Mouse (Mus musculus) liver, embryonic 12.5 days (tissue): ENCODE data around the gene Ncan. TPM values are rescaled to one million over a fixed set of nuclear protein-coding genes. Genes with fewer than 3 reads are reported as not detected.

ENCODE experiments used
- ATAC-seq: fragments of 200-750 bp; cut with Nextera tagmentation; 2 replicates; pipeline ENCODE4 v1.8.0; 2017; ENCODE audit warnings: moderate number of reproducible peaks, mild to moderate bottlenecking, moderate library complexity
- H3K27ac ChIP-seq: fragments of 300-500 bp; sonication (generic); 2 replicates; pipeline ENCODE4 v1.5.1; 2016; ENCODE audit warnings: mild to moderate bottlenecking
- H3K27me3 ChIP-seq: fragments of 300-500 bp; sonication (generic); replicated peaks from 2 replicates; pipeline ENCODE4 v1.6.1; 2016; ENCODE audit warnings: mild to moderate bottlenecking, moderate library complexity
- H3K36me3 ChIP-seq: fragments of 300-500 bp; sonication (generic); 2 replicates; pipeline ENCODE4 v1.6.1; 2016; ENCODE audit warnings: mild to moderate bottlenecking, moderate library complexity
- H3K4me1 ChIP-seq: fragments of 300-500 bp; sonication (generic); 2 replicates; pipeline ENCODE4 v1.6.1; 2016
- H3K4me2 ChIP-seq: fragments of 300-500 bp; sonication (generic); 2 replicates; pipeline ENCODE4 v1.6.1; 2016; ENCODE audit warnings: mild to moderate bottlenecking, moderate library complexity
- H3K4me3 ChIP-seq: fragments of 300-500 bp; sonication (generic); 2 replicates; pipeline ENCODE4 v1.5.1; 2016; ENCODE audit warnings: mild to moderate bottlenecking, moderate library complexity
- H3K9ac ChIP-seq: fragments of 300-500 bp; sonication (generic); 2 replicates; pipeline ENCODE4 v1.6.1; 2016; ENCODE audit warnings: mild to moderate bottlenecking, moderate library complexity
- H3K9me3 ChIP-seq: fragments of 300-500 bp; sonication (generic); replicated peaks from 2 replicates; pipeline ENCODE4 v1.6.1; 2016; ENCODE audit warnings: mild to moderate bottlenecking, moderate library complexity
- WGBS: fragments of 180-500 bp; shearing (Covaris S2); methylation state at CpG from one replicate; pipeline ENCODE4 v1.1.7; 2016; ENCODE audit not compliant: insufficient replicate concordance; 5-methylcytosine and 5-hydroxymethylcytosine counted together
- polyA plus RNA-seq: library from polyadenylated mRNA; unstranded; fragments of >200 nt; fragmentation: Nextera tagmentation; extraction: Ambion mirVana; gene quantifications from 2 replicates; pipeline ENCODE4 v1.2.1, GENCODE M21; 2016

The Ncan gene
- polyA plus RNA-seq, 1 experiment from 2014 or later = not detected

DNA sequence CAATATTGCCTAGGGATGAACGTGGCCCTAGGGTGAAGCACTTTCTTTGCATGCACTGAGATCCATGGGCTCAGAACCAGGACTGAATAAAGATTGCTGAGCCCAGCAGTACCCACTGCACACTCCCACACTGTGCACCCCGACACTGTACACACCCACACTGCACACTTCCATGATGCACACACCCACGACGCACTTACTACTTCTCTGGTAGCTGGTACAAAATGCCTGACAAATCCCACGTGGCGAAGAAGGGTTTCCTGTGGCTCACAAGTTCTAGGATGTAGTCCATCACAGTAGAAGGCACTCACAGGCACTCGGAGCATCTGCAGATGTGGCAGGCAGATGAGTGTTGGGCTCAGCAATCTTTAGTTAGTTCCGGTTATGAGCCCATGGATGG lies 4.3 kb upstream of the Ncan start:
- no peak overlapping the region for H3K9ac ChIP-seq
- no peaks in the 10 kb centered on the region for H3K9me3 ChIP-seq
- H3K4me2 ChIP-seq = no peak overlapping the region
- no peak overlapping the region for H3K4me3 ChIP-seq
- WGBS = 46% methylated on average over 8 of the region's 8 CpGs
- peaks cover 9% of the 10 kb centered on the region for H3K4me1 ChIP-seq
- H3K36me3 ChIP-seq = no peaks in the 10 kb centered on the region
- no peak overlapping the region for H3K27ac ChIP-seq
- no peak for ATAC-seq
- H3K27me3 ChIP-seq = peaks cover 59% of the 10 kb centered on the region

DNA sequence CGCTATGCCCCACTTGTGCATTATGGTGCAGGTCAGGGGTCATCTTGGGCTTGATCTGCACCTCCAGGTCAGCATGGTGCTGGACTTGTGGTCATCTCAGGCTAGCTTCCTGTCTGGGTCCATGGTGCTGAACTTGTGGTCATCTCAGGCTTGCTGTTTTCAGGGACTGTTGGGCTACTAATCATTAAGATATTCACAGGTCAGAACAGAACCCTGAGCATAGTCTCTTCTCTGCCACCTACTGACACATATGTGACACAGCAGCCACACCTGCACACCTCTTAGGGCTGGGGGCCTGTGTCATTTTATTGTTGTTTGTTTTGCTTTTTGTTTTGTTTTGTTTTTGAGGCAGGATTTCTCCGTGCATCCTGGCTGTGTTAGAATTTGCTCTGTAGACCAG lies 2.2 kb upstream of the Ncan start:
- Histone ChIP-seq H3K27me3 (peaks cover 80% of the 10 kb centered on the region), H3K4me3 (no peak overlapping the region), H3K9ac (no peak overlapping the region), H3K4me1 (0 out of 2 replicates have a peak, but pooled peaks cover 4% of the 10 kb centered on the region), H3K9me3 (no peaks in the 10 kb centered on the region), H3K27ac (no peak overlapping the region), H3K4me2 (no peak overlapping the region), H3K36me3 (no peaks in the 10 kb centered on the region)
- ATAC-seq = 0 out of 2 replicates have a peak, but pooled peaks have one; percentile 35
- WGBS = 46% methylated on average over 2 of the region's 2 CpGs

DNA sequence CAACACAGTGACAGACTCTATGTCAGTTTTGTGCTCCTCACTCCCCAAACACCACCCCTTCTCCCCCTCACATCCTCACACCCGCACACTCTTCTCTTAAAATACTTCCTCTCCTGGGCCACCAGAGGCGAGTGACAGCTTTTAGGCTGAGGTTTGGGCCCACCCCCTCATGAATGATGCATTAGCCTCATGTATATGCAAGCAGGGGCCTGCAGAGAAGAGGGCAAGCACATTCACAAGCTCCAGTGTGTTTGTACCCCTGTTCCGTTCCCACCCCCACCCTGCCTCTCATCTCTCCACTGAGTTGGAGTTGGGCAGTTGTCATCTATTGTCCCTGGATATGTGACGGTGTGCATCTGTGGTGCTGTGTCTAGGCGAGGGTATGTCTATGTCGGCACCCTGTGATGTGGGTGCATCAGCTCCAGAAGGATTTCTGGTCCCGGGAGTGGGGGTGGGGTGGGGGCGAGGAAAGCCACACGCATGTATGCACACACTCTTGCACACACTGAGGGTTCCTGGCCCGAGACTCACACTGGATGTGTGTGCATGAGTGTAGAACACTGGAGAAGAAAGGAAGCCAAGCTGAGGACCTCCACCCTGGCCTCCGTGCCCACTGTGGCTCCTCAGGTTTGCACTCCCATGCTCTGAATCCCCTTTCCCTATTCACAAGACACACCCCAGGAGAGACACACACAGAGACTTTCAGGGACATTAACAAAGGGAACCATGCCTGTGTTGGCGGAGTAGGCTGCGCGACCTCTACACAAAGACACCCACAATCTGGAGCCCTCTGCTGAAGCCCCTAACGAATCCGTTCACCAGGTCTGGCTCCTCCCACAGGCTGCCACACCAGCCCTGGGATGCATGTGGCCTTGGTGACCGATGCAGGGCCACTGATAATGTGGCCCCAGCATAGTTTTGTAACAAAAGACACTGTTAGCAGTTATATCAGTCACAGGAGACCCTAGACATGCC lies 1.7 kb downstream of the Ncan start:
- Histone ChIP-seq H3K9me3 (no peaks in the 10 kb centered on the region), H3K4me2 (no peak overlapping the region), H3K4me1 (0 out of 2 replicates have a peak, but pooled peaks cover 4% of the 10 kb centered on the region), H3K36me3 (no peaks in the 10 kb centered on the region), H3K27ac (no peak overlapping the region), H3K4me3 (no peak overlapping the region), H3K27me3 (peaks cover 98% of the 10 kb centered on the region), H3K9ac (no peak overlapping the region)
- ATAC-seq = no peak
- 18% methylated on average over 17 of the region's 17 CpGs for WGBS

DNA sequence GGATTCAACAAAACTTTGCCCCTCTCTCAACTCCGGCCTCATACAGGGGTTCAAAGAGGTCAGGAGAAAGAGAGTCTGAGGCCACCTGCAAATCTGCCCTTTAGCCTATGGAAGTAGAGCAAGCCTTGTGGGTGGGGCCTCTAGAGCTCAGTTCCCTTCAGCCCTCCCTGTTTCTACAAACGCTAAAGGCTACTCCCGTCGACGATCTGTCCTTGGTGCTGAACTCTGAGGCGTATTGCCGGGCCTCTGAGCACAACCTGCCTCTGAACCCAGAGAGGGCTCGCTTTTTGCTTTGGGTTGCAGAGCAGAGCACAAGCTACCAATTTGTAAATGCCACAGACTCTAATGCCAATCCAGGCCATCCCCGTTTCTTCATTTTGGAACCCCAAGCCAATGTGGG lies 3.1 kb downstream of the Ncan start:
- 0 out of 2 replicates have a peak, but pooled peaks cover 4% of the 10 kb centered on the region for H3K4me1 ChIP-seq
- H3K27ac ChIP-seq = no peak overlapping the region
- 8% methylated on average over 9 of the region's 9 CpGs for WGBS
- H3K4me2 ChIP-seq = no peak overlapping the region
- H3K27me3 ChIP-seq = peaks cover 100% of the 10 kb centered on the region
- H3K9me3 ChIP-seq = no peaks in the 10 kb centered on the region
- no peak overlapping the region for H3K4me3 ChIP-seq
- H3K9ac ChIP-seq = no peak overlapping the region
- H3K36me3 ChIP-seq = no peaks in the 10 kb centered on the region
- ATAC-seq = no peak

DNA sequence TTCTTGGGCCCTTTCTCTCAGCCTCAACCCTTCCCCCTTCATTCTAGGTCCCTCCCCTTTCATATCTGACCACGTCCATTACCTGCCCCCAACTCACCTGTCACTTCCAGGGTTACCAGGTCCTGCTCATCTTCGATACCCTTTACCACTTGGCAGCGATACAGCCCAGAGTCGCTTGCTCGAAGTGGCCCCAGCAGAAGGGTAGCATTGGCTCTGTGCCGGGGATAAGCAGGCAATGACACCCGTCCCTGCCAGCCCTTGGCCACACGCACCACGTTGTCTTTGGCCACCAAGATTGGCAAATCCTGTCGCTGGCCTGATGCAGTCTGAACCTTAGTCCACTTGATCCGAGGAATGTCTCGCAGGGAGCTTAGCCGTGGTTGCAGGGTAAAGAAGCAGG lies 5.8 kb downstream of the Ncan start:
- H3K36me3 ChIP-seq = no peaks in the 10 kb centered on the region

DNA sequence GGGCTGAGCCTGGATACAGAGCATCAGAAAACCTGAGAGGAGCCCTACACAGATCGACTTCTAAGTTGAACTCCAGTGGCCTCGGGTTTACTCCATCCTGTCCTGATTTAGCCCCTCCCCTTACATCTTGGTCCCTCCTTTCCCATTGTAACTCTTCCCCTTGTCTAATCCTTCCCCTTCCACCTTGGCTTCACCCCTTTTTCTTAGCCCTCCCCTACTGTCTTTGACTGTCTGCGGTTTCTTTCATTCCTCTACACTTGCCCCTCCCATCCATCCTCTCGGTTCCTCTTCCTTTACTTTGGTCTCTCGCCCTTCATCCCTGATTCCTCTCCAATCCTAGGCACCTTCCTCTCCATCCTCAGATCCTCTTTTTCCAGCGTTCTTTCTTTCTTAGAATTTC lies 6.2 kb downstream of the Ncan start:
- H3K4me2 ChIP-seq = no peak overlapping the region
- no peak overlapping the region for H3K27ac ChIP-seq
- no peaks in the 10 kb centered on the region for H3K36me3 ChIP-seq
- H3K4me1 ChIP-seq = no peaks in the 10 kb centered on the region
- WGBS = 10% methylated on average over 6 of the region's 6 CpGs
- no peak for ATAC-seq
- H3K4me3 ChIP-seq = no peak overlapping the region
- no peaks in the 10 kb centered on the region for H3K9me3 ChIP-seq
- no peak overlapping the region for H3K9ac ChIP-seq
- H3K27me3 ChIP-seq = peaks cover 100% of the 10 kb centered on the region

More for the DNA sequence above, 5.8 kb downstream of the Ncan start:
- no peaks in the 10 kb centered on the region for H3K9me3 ChIP-seq
- H3K27ac ChIP-seq = no peak overlapping the region
- no peak overlapping the region for H3K4me2 ChIP-seq
- no peak for ATAC-seq
- no peak overlapping the region for H3K9ac ChIP-seq
- WGBS = 49% methylated on average over 13 of the region's 13 CpGs
- no peak overlapping the region for H3K4me3 ChIP-seq
- H3K27me3 ChIP-seq = peaks cover 100% of the 10 kb centered on the region
- no peaks in the 10 kb centered on the region for H3K4me1 ChIP-seq

DNA sequence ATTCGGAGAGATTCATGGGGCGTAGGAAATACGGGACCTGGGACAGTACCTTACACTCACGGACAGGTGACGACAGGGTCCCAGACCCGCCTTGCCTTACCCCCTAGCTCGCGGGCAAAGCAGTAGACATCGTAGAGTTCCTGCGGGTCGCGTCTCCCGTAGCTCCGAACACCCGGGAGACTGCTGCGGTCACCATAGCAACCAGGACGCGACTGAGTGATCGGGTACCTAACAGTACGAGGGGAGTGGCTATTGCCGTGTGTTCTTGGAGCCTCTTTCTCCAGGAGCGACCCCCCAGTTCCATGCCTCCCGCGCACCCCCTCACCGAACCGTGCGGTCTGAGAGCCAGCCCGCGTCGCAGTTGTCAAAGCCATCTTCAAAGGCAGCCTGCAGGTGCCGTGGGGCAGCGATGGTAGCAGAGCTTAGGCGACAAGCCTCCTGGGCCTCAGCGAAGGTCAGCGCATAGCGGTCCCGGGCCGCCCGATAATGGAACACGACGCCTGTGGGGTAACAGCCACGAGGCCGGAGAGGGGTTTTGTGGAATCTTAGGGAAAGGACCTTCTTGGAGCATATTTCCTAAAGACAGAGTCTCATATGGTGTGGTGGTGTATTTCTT lies 8.2 kb downstream of the Ncan start:
- Histone ChIP-seq H3K9ac (no peak overlapping the region), H3K27me3 (peaks cover 100% of the 10 kb centered on the region), H3K4me2 (no peak overlapping the region), H3K4me3 (no peak overlapping the region), H3K9me3 (no peaks in the 10 kb centered on the region), H3K4me1 (no peaks in the 10 kb centered on the region), H3K27ac (no peak overlapping the region), H3K36me3 (no peaks in the 10 kb centered on the region)
- ATAC-seq = no peak
- WGBS = 8% methylated on average over 43 of the region's 43 CpGs

DNA sequence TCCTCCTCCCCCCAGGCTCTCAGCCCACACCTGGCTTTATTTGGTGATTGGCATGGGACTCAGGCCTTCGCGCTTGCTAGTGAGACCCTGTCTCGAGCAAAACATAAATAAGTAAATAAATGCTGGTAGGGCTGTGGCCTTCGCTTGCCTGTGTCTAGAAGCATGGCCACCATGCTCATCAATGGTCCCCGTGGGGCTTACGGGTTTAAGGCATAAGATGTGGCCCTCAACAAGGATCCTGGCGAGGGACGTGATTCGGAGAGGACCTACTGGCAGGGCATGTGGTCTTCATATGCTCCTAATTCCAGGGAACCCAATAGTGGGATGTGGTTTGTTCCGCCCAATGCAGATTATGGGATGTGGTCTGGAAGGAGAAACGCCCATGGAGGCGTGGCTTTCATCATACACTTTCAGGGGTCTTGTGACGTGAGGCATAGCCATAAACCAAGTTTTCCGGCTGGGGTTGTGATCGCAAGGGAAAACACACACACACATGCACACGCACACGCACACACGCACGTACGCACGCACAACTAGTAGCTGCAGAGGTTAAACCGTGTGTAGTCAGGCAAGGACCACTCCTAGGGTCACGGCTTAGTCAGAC lies 9.4 kb downstream of the Ncan start:
- H3K36me3 ChIP-seq = no peaks in the 10 kb centered on the region
- no peak overlapping the region for H3K4me2 ChIP-seq
- no peak overlapping the region for H3K27ac ChIP-seq
- no peaks in the 10 kb centered on the region for H3K9me3 ChIP-seq
- no peak overlapping the region for H3K4me3 ChIP-seq
- H3K9ac ChIP-seq = no peak overlapping the region
- no peak for ATAC-seq
- H3K4me1 ChIP-seq = no peaks in the 10 kb centered on the region
- 33% methylated on average over 23 of the region's 23 CpGs for WGBS
- peaks cover 99% of the 10 kb centered on the region for H3K27me3 ChIP-seq

DNA sequence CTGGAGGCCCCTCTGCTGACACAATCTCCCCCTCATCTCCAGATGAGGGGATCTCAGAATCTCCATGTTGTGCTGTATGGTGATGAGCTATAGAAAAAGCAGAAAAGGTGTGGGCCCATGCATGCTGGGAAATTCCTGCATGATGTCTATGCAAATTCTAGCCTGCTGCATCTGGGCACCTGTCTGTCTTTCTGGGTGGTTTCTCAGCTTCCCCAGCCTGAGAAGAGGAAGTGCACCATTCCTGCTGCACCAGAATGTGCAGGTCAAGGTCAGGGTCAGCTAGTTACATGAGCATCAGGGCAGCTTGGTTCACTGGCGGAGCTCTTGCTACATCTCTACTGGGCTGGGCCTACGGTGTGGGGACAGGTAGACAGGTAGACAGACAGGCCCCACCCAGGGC lies 10.2 kb downstream of the Ncan start:
- Histone ChIP-seq H3K27ac (no peak overlapping the region), H3K36me3 (no peaks in the 10 kb centered on the region), H3K27me3 (peaks cover 96% of the 10 kb centered on the region), H3K9me3 (no peaks in the 10 kb centered on the region), H3K9ac (no peak overlapping the region), H3K4me3 (no peak overlapping the region), H3K4me1 (no peaks in the 10 kb centered on the region), H3K4me2 (no peak overlapping the region)
- 53% methylated on average over 2 of the region's 2 CpGs for WGBS
- no peak for ATAC-seq

DNA sequence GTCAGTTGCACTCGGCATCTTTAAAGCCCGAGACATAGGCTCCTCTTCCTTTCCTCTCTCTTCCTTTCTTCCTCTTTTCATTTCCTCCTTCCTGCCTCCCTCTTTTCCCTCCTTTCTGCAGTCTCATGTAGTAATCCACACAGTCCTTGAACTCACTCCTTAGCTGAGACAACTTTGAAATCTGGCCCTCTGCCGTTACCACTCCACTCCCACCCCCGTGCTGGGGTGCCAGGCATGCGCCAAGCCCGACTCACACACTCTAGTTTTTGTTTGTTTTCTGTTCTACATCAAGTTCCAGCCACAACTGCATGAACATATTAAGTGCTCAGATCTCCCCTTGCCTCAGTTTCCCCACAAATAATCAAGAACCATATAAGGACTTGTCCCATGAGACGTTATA lies 15.8 kb downstream of the Ncan start:
- Histone ChIP-seq H3K36me3 (no peaks in the 10 kb centered on the region), H3K4me3 (no peak overlapping the region), H3K4me2 (no peak overlapping the region), H3K9ac (no peak overlapping the region), H3K4me1 (no peaks in the 10 kb centered on the region), H3K27me3 (peaks cover 68% of the 10 kb centered on the region), H3K27ac (no peak overlapping the region), H3K9me3 (no peaks in the 10 kb centered on the region)
- WGBS = 52% methylated on average over 7 of the region's 7 CpGs
- ATAC-seq = no peak

DNA sequence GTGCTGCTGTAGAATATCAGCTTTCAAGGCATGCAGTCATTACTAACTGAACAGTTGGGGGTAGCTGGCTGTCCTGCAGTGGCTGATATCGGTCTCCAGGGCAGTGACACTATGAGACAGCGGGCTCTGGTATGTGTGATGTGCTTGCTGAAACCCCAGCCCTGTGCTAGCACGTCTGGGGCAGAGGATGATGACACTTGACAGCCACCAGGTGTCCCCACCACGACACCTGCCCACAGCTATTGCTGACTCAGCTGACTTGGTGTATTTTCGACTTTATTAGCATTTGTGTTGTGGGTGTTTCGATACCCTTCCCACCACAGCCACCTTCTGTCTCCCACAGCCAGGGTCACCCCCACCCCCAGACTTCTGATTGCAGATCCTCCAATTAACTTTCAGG lies 16.2 kb downstream of the Ncan start:
- H3K9ac ChIP-seq = no peak overlapping the region
- H3K4me1 ChIP-seq = no peaks in the 10 kb centered on the region
- no peak overlapping the region for H3K4me2 ChIP-seq
- ATAC-seq = no peak
- no peaks in the 10 kb centered on the region for H3K9me3 ChIP-seq
- 9% methylated on average over 6 of the region's 6 CpGs for WGBS
- no peak overlapping the region for H3K4me3 ChIP-seq
- no peaks in the 10 kb centered on the region for H3K36me3 ChIP-seq
- H3K27ac ChIP-seq = no peak overlapping the region
- H3K27me3 ChIP-seq = peaks cover 64% of the 10 kb centered on the region

DNA sequence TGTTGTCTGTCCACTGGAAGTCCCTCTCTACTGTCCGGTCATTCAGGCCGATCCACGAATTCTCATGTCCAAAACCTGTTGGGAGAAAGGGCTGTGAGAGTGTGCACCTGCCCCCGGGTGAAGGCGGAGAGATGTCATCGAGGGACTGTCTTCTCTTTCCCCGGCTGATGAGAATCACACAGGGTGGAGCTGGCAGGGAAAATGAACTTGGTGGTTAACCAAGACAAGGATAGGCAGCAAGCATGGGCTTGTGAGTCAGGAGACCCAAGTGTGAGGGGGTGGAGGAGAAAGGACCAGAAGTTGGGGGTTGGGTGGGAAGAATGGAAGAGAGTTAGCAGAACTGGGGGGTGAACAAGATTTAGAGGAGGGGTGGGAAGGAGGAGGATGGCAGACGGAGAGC lies 20.4 kb downstream of the Ncan start:
- H3K9ac ChIP-seq = no peak overlapping the region
- no peaks in the 10 kb centered on the region for H3K4me1 ChIP-seq
- no peak for ATAC-seq
- no peak overlapping the region for H3K27ac ChIP-seq
- WGBS = 63% methylated on average over 8 of the region's 8 CpGs
- H3K9me3 ChIP-seq = no peaks in the 10 kb centered on the region
- no peak overlapping the region for H3K4me2 ChIP-seq
- H3K4me3 ChIP-seq = no peak overlapping the region
- peaks cover 47% of the 10 kb centered on the region for H3K27me3 ChIP-seq
- no peaks in the 10 kb centered on the region for H3K36me3 ChIP-seq
